Mouse (Mus musculus): ENCODE data around the gene Tnrc6c. TPM values are rescaled to one million over a fixed set of nuclear protein-coding genes. Genes with fewer than 3 reads are reported as not detected.
A peak's percentile ranks its signal among the peaks of the same experiment; 100 is the strongest.

Tnrc6c gene
- polyA plus RNA-seq, 1 experiment from 2014 or later: 20.0 TPM

DNA sequence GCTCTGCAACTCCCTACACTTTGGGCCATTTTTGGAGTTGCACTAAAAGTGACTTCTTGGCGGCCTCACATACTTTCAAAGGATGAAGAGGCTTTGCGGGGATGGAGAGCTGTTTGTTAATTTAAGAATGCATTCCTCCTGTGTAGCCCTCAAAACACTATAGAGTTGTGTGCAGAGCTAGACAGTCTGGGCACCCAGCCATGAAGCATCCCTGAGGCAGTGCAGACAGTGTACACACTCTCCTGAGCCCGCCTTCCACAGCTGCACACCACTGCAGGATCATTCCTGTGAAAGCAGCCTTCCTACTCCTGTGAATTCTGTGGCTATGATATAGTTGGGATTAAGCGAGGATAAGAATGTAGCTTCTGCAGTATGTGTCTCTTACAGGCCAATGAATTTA, 4.9 kb downstream of the Tnrc6c start:
- no peak overlapping the region for H3K4me3 ChIP-seq (ENCODE audit: low read depth, low read length)
- DNase-seq (ENCODE audit: low spot score): peak; percentile 63
- peak overlapping the region; percentile 21; the same call in 1 of the 2 replicates for H3K9ac ChIP-seq (ENCODE audit: low read length)
- peaks cover 29% of the 10 kb centered on the region for H3K4me1 ChIP-seq (ENCODE audit: control insufficient read depth, insufficient read depth, low read length)
- no peaks in the 10 kb centered on the region for H3K36me3 ChIP-seq (ENCODE audit: control insufficient read depth, insufficient read depth, low read length)
- H3K9me3 ChIP-seq (replicated peaks; ENCODE audit: control insufficient read depth, low read length): no peaks in the 10 kb centered on the region
- WGBS: 31% methylated on average over 4 of the region's 4 CpGs
- ATAC-seq: no peak
- H3K4me2 ChIP-seq (ENCODE audit: low read length): peak overlapping the region; percentile 12; the same call in 1 of the 2 replicates
- H3K27me3 ChIP-seq (replicated peaks; ENCODE audit: control insufficient read depth, insufficient read depth, low read length): no peaks in the 10 kb centered on the region
- no peak overlapping the region for H3K27ac ChIP-seq (ENCODE audit: low read depth, low read length)

DNA sequence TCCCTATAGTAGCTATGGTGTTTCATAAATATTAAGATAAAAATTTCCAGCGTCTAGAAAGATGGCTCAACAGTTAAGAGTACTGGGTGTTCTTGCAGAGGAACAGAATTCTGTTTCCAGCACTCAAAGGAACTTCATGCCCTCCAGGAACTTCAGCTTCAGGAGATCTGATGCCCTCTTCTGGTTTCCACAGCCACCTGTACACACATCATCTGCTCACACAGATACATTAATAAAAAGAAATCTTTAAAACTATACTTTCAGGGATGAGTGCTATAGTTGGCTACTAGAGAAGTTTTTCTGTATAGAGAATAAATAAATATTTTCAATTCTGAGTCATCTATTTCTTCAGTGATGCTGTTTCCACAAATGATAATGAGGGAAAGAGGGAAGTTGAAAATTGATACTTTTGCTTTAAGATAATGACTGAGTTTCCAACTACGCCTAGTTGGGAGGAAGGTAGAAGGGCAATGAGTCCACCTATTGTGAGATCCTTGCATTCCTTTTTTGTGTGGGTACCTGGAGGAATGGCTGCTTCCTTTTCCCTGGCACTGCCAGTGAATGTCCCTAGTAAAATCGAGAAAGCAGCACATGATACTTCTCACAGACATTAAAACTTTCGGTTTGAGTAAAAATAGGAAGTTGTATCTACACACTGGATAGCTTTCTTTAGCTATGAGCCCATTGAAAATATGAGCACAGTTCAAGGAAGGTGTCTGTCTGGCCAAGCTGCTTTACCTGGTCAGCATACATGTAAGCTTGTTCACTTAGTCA, 9.1 kb downstream of the Tnrc6c start:
- Histone ChIP-seq H3K4me3 (ENCODE audit: low read depth, low read length) (no peak overlapping the region), H3K27me3 (replicated peaks; ENCODE audit: control insufficient read depth, insufficient read depth, low read length) (no peaks in the 10 kb centered on the region), H3K4me2 (ENCODE audit: low read length) (no peak overlapping the region), H3K4me1 (ENCODE audit: control insufficient read depth, insufficient read depth, low read length) (peaks cover 18% of the 10 kb centered on the region), H3K36me3 (ENCODE audit: control insufficient read depth, insufficient read depth, low read length) (no peaks in the 10 kb centered on the region), H3K9me3 (replicated peaks; ENCODE audit: control insufficient read depth, low read length) (no peaks in the 10 kb centered on the region), H3K27ac (ENCODE audit: low read depth, low read length) (no peak overlapping the region), H3K9ac (ENCODE audit: low read length) (no peak overlapping the region)
- ATAC-seq: no peak
- 74% methylated on average over 4 of the region's 4 CpGs for WGBS
- no peak for DNase-seq (ENCODE audit: low spot score)

DNA sequence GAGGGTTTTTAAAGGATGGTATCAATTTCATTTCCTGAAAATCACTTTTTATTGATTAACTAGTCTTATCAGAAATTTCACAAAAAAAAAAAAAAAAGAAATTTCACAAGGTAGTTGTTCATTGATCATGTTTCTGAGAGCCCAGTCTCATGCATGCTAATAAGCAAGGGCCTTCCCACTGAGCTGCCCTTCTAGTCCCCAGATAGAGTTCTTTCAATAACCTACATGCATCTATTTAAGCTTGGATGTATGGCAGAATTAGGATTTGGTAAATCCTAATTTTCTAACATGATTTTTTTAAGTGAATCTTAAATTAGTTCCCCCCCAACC, 9.7 kb downstream of the Tnrc6c start:
- Histone ChIP-seq H3K36me3 (ENCODE audit: control insufficient read depth, insufficient read depth, low read length) (no peaks in the 10 kb centered on the region), H3K9me3 (replicated peaks; ENCODE audit: control insufficient read depth, low read length) (no peaks in the 10 kb centered on the region), H3K27ac (ENCODE audit: low read depth, low read length) (no peak overlapping the region), H3K4me1 (ENCODE audit: control insufficient read depth, insufficient read depth, low read length) (peaks cover 19% of the 10 kb centered on the region), H3K4me3 (ENCODE audit: low read depth, low read length) (no peak overlapping the region), H3K27me3 (replicated peaks; ENCODE audit: control insufficient read depth, insufficient read depth, low read length) (no peaks in the 10 kb centered on the region), H3K9ac (ENCODE audit: low read length) (no peak overlapping the region), H3K4me2 (ENCODE audit: low read length) (no peak overlapping the region)
- DNase-seq (ENCODE audit: low spot score) (no peak), ATAC-seq (no peak)

DNA sequence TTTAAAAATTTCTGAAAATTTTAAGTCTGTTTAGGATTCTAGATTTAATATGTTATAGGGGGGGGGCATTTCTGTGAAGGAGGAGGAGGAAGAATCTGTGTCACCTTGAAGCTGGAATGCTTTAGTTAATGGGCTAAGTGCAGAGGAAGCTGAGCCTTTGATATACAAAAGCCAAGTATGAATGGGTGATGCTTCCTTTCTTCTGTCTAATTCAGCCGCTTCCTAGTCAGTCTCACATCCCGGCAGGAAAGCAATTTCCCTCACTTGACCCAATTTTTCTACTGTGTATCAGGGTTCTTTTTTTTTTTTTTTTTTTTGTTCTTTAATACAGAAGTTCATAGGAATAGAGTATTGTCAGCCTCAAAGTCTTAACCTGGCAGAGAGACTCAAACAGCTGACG, 11.1 kb downstream of the Tnrc6c start:
- H3K9me3 ChIP-seq (replicated peaks; ENCODE audit: control insufficient read depth, low read length): no peaks in the 10 kb centered on the region
- WGBS: 33% methylated on average over 3 of the region's 3 CpGs
- peaks cover 13% of the 10 kb centered on the region for H3K4me1 ChIP-seq (ENCODE audit: control insufficient read depth, insufficient read depth, low read length)
- no peaks in the 10 kb centered on the region for H3K36me3 ChIP-seq (ENCODE audit: control insufficient read depth, insufficient read depth, low read length)
- H3K4me3 ChIP-seq (ENCODE audit: low read depth, low read length): no peak overlapping the region
- DNase-seq (ENCODE audit: low spot score) (no peak), ATAC-seq (no peak)
- H3K27me3 ChIP-seq (replicated peaks; ENCODE audit: control insufficient read depth, insufficient read depth, low read length): no peaks in the 10 kb centered on the region
- H3K4me2 ChIP-seq (ENCODE audit: low read length): no peak overlapping the region
- H3K27ac ChIP-seq (ENCODE audit: low read depth, low read length): no peak overlapping the region
- no peak overlapping the region for H3K9ac ChIP-seq (ENCODE audit: low read length)

DNA sequence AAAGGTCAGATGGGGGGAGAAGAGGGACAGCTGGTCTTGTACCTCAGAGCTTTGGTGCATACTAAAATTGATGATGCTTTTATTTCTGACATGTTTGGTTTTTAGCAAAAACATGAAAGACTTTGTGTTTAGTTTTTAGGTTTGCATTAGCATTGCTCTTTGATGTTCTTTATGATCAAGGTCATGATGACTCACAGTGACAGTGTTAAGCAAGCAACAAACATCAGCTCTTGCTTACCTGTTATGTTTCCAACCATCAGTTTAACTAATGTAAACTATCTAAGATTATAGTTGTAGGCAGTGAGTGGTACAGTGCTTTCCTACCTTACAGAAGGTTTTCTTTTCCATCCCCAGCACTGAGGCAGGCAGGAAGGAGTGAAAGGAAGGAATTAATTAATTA, 12.5 kb downstream of the Tnrc6c start:
- Histone ChIP-seq H3K9me3 (replicated peaks; ENCODE audit: control insufficient read depth, low read length) (no peaks in the 10 kb centered on the region), H3K4me3 (ENCODE audit: low read depth, low read length) (no peak overlapping the region), H3K27ac (ENCODE audit: low read depth, low read length) (no peak overlapping the region), H3K9ac (ENCODE audit: low read length) (no peak overlapping the region), H3K36me3 (ENCODE audit: control insufficient read depth, insufficient read depth, low read length) (no peaks in the 10 kb centered on the region), H3K27me3 (replicated peaks; ENCODE audit: control insufficient read depth, insufficient read depth, low read length) (no peaks in the 10 kb centered on the region), H3K4me2 (ENCODE audit: low read length) (no peak overlapping the region), H3K4me1 (ENCODE audit: control insufficient read depth, insufficient read depth, low read length) (peaks cover 13% of the 10 kb centered on the region)
- ATAC-seq (no peak), DNase-seq (ENCODE audit: low spot score) (no peak)

DNA sequence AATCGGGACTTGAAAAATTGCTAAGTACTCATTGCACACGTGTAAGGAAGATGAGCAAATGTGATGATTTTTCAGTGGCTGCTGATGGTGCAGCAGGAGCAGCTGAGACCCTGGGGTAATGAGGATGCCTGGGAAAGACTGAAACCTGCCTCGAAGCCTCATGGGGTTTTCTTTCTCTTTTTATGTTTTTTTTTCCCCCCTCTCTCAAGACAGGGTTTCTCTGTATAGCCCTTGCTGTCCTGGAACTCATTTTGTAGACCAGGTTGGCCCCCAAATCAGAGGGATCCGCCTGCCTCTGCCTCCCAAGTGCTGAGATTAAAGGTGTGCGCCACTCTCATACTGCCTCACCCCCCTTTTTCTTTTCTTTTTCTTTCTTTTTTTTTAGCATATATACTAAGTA, 13.1 kb downstream of the Tnrc6c start:
- 85% methylated on average over 5 of the region's 5 CpGs for WGBS
- Histone ChIP-seq H3K4me3 (ENCODE audit: low read depth, low read length) (no peak overlapping the region), H3K4me1 (ENCODE audit: control insufficient read depth, insufficient read depth, low read length) (peaks cover 13% of the 10 kb centered on the region)

DNA sequence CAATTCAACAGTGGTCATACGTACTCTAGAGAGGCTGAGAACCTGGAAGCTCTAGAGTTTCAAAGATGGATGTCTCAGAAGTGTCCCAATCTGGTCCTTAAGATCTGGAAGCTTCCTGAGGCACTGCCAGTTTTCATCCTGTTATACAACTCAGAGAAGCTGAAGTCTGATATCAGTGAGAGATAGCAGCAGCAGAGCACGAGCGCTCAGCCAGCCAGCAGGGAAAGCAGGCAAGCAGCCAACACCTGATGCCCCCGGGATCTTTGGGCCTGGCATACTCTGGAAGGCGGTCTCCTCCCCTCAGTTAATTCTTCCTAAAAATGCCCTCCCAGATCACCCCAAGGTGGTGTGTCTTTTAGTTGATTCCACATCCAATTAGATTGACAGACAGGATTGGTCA, 13.7 kb downstream of the Tnrc6c start:
- Histone ChIP-seq H3K4me2 (ENCODE audit: low read length) (no peak overlapping the region), H3K9me3 (replicated peaks; ENCODE audit: control insufficient read depth, low read length) (no peaks in the 10 kb centered on the region), H3K4me1 (ENCODE audit: control insufficient read depth, insufficient read depth, low read length) (peaks cover 13% of the 10 kb centered on the region), H3K9ac (ENCODE audit: low read length) (no peak overlapping the region), H3K36me3 (ENCODE audit: control insufficient read depth, insufficient read depth, low read length) (no peaks in the 10 kb centered on the region), H3K27ac (ENCODE audit: low read depth, low read length) (no peak overlapping the region), H3K4me3 (ENCODE audit: low read depth, low read length) (no peak overlapping the region), H3K27me3 (replicated peaks; ENCODE audit: control insufficient read depth, insufficient read depth, low read length) (no peaks in the 10 kb centered on the region)
- DNase-seq (ENCODE audit: low spot score): peak; percentile 28
- ATAC-seq: no peak
- 41% methylated on average over 5 of the region's 5 CpGs for WGBS

More for the DNA sequence above, 13.1 kb downstream of the Tnrc6c start:
- Histone ChIP-seq H3K36me3 (ENCODE audit: control insufficient read depth, insufficient read depth, low read length) (no peaks in the 10 kb centered on the region), H3K27ac (ENCODE audit: low read depth, low read length) (no peak overlapping the region), H3K9me3 (replicated peaks; ENCODE audit: control insufficient read depth, low read length) (no peaks in the 10 kb centered on the region), H3K9ac (ENCODE audit: low read length) (no peak overlapping the region), H3K4me2 (ENCODE audit: low read length) (no peak overlapping the region), H3K27me3 (replicated peaks; ENCODE audit: control insufficient read depth, insufficient read depth, low read length) (no peaks in the 10 kb centered on the region)
- no peak for DNase-seq (ENCODE audit: low spot score)
- no peak for ATAC-seq

DNA sequence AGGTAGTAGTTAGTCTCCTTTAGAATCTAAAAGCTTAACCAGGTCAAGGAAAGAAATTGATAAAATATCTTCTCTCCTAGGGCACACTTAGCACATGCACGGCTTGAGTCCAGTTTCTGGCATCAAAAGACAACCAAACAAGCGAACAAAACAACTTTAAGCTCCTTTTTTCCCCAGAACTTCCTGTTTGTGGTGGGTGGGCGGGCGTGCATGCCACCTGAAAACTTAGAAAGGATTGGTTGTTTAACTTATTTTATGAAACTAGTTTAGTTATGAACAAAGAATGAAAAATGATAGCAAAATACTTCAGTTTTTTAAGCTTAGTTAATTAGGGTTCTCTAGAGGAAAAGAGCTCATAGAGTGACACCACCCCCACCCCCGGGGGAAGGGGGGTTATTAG, 17.5 kb downstream of the Tnrc6c start:
- Histone ChIP-seq H3K4me3 (ENCODE audit: low read depth, low read length) (no peak overlapping the region), H3K4me1 (ENCODE audit: control insufficient read depth, insufficient read depth, low read length) (peaks cover 14% of the 10 kb centered on the region), H3K27me3 (replicated peaks; ENCODE audit: control insufficient read depth, insufficient read depth, low read length) (no peaks in the 10 kb centered on the region), H3K36me3 (ENCODE audit: control insufficient read depth, insufficient read depth, low read length) (no peaks in the 10 kb centered on the region), H3K9ac (ENCODE audit: low read length) (no peak overlapping the region), H3K27ac (ENCODE audit: low read depth, low read length) (no peak overlapping the region), H3K9me3 (replicated peaks; ENCODE audit: control insufficient read depth, low read length) (no peaks in the 10 kb centered on the region), H3K4me2 (ENCODE audit: low read length) (no peak overlapping the region)
- 86% methylated on average over 5 of the region's 5 CpGs for WGBS
- ATAC-seq: no peak
- DNase-seq (ENCODE audit: low spot score): no peak

DNA sequence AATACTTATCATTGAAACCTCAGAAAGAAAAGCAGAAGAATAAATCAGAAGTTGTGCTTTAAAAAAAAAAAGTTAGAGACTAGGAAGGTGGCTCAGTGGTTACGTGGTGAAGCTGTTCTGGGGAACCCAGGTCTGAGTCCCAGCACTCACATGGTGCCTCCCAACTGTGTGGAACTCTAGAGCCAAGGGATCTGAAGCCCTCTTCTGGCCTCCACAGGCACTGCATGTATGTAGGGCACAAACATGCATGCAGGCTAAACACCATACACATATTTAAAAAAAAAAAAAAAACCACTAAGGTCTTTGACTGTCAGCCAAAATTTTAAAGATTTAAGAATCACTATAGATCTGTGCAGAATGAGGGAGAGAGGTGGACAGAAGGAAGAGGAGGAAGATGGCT, 20.4 kb downstream of the Tnrc6c start:
- H3K27me3 ChIP-seq (replicated peaks; ENCODE audit: control insufficient read depth, insufficient read depth, low read length): no peaks in the 10 kb centered on the region
- H3K4me1 ChIP-seq (ENCODE audit: control insufficient read depth, insufficient read depth, low read length): 0 out of 2 replicates have a peak, but pooled peaks cover 7% of the 10 kb centered on the region
- H3K36me3 ChIP-seq (ENCODE audit: control insufficient read depth, insufficient read depth, low read length): no peaks in the 10 kb centered on the region
- no peak overlapping the region for H3K4me3 ChIP-seq (ENCODE audit: low read depth, low read length)
- no peak for ATAC-seq
- no peak overlapping the region for H3K4me2 ChIP-seq (ENCODE audit: low read length)
- DNase-seq (ENCODE audit: low spot score): no peak
- 100% methylated on average over 1 of the region's 1 CpGs for WGBS
- no peaks in the 10 kb centered on the region for H3K9me3 ChIP-seq (replicated peaks; ENCODE audit: control insufficient read depth, low read length)
- H3K27ac ChIP-seq (ENCODE audit: low read depth, low read length): no peak overlapping the region
- H3K9ac ChIP-seq (ENCODE audit: low read length): no peak overlapping the region
